Mouse (Mus musculus): ENCODE results near the gene Iqsec3.

Gene Iqsec3

GRCm38 (mm10) chr6:121473093-121473821 lies at the start of gene Iqsec3:
Iqsec3 (minus strand) TSS chr6:121473678.
- DNase-seq (ENCODE audit: low spot score): peak; percentile 97

DNA sequence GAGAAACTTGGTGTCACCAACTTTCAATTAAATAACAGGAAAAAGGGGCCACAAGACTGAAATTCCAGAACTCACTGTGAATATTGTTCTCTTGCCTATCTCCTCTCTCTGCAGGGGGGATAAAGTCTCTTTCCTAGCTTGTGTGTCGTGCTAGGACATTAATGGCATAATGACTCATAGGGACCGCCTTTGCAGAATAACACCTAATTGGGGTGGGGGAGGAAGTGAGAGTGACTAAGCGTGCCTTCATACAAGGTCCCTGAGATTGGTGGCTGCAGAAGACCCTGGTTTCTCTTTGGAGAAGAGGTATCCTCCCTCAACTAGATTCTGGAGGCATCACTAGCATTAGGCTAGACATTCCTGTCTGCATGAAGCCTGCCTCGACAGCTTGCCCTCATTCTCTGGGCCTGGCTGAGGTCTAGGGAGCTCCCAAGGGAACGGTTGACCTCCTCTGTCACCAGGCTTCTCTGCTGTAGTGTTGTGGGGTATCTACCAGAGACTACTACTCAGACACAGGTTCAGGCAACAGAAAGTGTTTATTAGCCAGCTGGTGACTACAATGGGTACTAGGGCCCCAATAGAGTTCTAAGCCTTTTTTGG lies 48.7 kb upstream of the Iqsec3 start:
- no peak for DNase-seq (ENCODE audit: low spot score)

GRCm38 (mm10) chr6:121521030-121521429 lies 47.6 kb upstream of the Iqsec3 start:
- DNase-seq (ENCODE audit: low spot score): no peak

GRCm38 (mm10) chr6:121519896-121520295 lies 46.4 kb upstream of the Iqsec3 start:
- DNase-seq (ENCODE audit: low spot score): no peak

DNA sequence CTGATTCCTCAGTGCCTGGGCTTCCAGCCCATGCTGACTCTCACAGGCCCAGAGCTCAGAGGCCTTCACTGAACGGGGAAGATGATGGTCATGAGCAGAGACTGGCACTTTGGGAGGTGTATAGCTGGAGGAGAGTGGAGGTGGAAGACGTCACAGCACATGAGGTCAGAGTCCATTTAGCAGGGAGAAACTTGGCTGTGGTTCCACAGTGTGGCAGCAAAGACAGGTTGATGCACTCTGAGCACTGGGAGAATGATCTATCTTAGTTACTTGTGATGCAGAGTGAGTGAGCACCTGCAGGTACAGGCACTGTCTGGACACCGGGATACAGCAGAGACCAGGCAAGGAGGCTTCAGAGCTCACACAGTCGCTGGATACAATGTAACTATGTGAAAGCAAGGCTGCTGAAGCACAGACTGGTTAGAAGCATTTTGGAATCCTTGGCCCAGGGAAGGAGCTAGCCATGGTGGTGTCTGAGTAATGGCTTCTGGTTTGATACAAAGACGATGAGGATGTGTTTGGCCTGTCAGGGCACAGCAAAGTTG lies 45.9 kb upstream of the Iqsec3 start:
- no peak for DNase-seq (ENCODE audit: low spot score)

- no peak for DNase-seq (ENCODE audit: low spot score)
Measured at GRCm38 (mm10) chr6:121517726-121518125, 44.2 kb upstream of the Iqsec3 start.

DNA sequence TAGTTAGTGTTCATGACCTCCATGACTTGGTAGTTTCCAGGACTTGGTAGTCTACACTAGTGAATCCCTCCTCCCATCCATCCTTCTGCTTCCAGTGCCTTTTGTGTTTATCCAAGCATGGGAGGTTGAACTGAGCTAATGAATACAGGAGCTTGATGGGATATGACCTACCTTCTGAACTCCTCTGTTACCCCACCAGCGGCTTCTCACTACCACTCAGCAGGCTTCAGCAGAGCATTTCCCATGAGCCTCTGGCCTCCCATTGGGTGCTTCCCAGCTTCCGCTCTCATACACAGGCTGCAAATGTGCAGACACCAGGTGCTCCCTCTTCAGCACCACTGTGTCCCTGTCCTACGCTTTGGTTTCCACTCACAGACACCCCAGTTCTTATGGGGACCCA lies 36.9 kb upstream of the Iqsec3 start:
- DNase-seq (ENCODE audit: low spot score): no peak

DNA sequence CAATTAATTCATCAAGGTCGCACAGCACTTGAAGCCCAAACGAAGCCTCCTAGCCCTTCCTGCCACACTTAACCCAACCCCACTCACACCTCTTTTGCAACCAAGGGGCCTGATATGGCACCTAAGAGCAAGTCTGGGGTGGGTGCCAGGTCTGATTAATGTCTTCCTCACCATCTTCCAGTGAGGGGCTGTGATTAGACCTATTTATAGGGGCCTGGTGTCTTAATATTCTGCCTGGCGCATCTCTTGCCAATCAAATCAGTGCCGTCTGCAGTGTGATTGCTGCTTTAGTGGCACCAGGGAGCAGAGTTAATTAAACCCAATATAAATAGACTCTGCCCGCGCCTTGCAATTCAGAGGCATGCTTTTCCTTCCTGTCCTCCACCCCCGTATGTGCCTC lies 36.4 kb upstream of the Iqsec3 start:
- no peak for DNase-seq (ENCODE audit: low spot score)

DNA sequence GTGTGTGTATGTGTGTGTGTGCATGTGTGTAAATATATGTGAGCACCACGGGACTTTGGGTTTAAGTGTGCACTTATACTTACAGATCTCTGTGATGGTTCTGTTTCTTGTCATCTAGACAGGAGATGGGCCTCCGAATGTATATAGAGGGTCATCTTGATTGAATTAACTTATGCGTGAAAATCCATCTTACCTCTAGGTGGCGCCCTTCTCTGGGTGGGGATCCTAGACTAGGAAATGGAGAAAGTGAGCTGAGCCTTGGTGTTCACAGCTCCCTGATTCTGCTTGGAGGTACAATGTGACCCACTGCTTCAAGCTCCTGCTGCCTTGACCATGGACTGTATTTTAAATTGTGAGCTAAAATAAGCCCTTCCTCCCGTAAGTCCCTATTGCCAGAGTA lies 34.8 kb upstream of the Iqsec3 start:
- no peak for DNase-seq (ENCODE audit: low spot score)

GRCm38 (mm10) chr6:121501044-121501638 lies 27.7 kb upstream of the Iqsec3 start:
- DNase-seq (ENCODE audit: low spot score): no peak

- no peak for DNase-seq (ENCODE audit: low spot score)
Measured at GRCm38 (mm10) chr6:121499856-121500255, 26.4 kb upstream of the Iqsec3 start.

DNA sequence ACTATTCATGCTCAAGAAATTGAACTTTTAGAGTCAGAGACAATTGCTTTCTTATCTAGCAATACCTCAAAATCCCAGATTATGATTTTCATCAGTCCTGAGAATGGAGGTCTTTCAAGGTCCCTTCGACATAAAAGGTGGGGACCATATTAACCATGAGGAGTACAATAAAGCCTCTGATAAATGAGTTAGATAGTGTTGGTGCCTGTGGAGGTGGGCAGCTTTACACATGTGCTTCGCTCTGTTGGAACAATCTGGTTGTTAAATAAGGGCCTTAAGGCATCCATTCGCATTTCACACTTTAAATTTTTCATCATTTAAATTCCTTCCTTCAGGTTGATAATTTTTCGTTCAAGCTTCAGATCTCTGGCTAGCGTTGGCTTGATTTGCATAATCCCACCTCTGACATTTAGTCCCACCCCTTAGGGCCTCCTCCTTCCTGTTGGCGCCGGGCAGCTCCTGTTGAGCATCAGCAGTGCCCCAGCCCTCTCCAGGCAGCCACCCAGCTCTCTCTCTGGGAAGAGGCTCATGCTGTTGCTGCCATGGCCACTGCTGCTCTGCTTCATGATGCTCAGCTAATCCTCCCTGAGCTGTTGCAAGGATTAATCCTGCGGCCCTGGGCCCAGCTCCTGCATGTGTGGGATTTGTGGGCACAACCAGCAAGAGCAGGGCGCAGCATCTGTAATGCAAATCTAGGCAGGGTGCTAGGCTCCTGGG lies 25.5 kb upstream of the Iqsec3 start:
- DNase-seq (ENCODE audit: low spot score): no peak

- no peak for DNase-seq (ENCODE audit: low spot score)
Measured at GRCm38 (mm10) chr6:121495606-121496005, 22.1 kb upstream of the Iqsec3 start.

DNA sequence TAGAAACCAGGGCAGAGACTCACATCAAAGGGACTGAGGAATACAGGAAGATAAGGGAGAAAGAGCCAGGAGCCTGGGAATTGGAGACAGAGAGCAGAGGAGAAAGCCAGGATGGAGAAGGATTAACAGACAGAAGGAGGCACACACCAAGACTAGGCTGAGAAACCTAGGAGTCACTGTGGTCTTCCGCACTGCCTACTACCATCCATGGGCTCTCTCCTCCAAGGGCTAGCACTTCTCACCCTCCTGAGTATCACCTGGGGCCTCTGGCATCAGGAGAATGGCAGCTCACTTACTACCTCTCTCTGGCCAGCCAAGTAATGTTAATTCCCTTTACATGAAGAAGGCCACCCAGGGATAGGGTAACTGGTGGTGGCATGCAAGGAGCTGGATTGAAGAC lies 21.5 kb upstream of the Iqsec3 start:
- DNase-seq (ENCODE audit: low spot score): no peak

DNA sequence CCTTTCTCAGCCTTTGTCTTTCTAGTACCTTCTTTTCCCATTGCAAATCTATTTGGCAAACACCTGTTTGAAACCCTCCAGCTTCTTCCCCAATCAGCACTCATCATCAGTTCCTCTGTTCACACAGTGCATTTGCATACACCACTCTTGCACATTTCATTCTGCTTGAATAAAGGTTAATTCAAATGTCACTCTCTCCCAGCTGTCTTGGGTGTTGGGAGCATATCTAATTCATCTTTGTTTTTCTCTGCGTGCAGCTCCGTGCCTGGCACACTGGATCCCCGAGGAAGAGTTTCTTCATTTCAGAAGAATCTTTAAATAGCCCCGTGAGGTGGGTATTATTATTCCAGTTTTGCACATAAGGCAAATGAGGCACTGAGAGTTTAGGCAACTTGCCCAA lies 20.8 kb upstream of the Iqsec3 start:
- no peak for DNase-seq (ENCODE audit: low spot score)

DNA sequence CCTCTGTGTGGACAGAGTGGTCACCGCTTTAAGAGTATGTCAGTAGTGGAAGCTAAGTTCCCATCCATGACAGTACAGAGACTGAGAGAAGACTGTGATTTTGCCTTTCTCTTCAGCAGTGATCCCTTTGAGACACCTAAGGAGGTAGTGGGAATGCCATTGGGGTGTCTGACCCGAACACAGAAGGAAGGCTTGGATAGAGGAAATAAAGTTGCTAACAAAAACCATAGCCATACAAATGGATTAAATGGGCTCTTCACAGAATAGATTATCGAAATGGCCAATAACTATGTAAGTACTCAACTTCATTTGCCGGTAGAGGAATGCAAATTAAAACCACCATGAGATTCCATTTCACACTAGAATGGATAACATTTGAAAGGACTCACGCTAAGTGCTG lies 17.9 kb upstream of the Iqsec3 start:
- DNase-seq (ENCODE audit: low spot score): no peak

- no peak for DNase-seq (ENCODE audit: low spot score)
Measured at GRCm38 (mm10) chr6:121472273-121472672, 1.2 kb downstream of the Iqsec3 start.

DNA sequence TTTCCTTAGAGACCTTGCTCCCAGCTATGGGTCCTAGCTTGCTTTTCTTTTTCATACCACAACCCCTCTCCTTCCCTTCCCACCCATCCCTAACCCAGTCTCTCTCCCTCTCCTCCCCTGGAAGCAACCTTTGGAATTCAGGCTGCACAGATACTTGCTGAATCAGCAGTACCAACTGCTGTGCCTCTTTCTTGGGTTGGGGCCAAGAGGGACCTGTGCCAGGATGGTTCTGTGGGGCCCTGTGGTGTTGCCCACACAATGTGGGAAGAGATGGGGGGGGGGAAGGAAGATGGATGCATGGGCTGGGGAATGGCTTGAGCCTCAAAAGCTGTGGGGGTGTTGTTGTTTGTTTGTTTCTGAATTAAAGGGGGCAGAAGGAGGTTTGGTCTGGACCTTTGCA lies 5.2 kb downstream of the Iqsec3 start:
- no peak for DNase-seq (ENCODE audit: low spot score)

GRCm38 (mm10) chr6:121462628-121463340 lies 10.7 kb downstream of the Iqsec3 start:
- DNase-seq (ENCODE audit: low spot score): no peak

GRCm38 (mm10) chr6:121457381-121457780 lies 16.1 kb downstream of the Iqsec3 start:
- DNase-seq (ENCODE audit: low spot score): no peak

DNA sequence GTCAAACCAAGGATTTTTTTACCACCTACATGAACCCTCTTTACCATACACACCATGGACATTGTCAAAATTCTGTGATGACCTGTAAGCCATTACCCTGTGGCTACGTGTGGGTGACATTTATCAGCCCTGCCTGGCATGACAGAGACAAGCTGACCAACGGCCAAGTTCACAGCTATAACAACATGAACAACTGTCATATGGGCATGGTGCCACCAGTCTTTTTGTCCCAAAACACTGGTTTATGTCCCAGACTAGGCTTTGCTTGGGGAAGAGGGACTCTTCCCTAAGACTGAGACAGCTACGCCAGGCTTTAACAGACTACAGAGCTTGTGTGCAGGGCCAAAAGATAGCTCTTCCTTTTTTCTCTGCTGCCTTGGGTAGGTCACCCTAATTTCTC lies 16.8 kb downstream of the Iqsec3 start:
- no peak for DNase-seq (ENCODE audit: low spot score)

Data from ovary, postnatal 36 days (tissue).